Mouse (Mus musculus) NIH3T3 (cell line): ENCODE data around the gene Grid2.

Experiments used
- DNase-seq: peaks from one replicate; pipeline ENCODE4 v3.0.0-alpha.2; 2012; ENCODE audit warnings: low read depth

Grid2 gene

DNA sequence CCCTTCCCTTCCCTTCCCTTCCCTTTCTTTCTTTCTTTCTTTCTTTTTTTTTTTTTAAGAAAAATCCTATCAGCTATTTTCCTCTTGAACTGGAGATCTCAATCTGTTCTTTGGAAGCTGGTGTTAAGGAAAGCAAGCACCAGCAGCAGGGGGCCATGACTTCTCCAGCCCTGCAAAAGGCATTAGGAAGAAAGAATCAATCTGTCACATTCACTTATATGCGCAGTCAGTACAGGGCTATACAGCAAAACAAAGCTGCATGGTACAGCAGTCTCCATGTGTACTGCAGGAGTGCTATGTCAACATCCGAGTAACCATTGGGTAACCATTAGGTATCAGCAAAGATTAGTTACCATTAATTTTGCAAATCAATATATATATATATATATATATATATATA, 809.0 kb downstream of the Grid2 start:
- no peak for DNase-seq

DNA sequence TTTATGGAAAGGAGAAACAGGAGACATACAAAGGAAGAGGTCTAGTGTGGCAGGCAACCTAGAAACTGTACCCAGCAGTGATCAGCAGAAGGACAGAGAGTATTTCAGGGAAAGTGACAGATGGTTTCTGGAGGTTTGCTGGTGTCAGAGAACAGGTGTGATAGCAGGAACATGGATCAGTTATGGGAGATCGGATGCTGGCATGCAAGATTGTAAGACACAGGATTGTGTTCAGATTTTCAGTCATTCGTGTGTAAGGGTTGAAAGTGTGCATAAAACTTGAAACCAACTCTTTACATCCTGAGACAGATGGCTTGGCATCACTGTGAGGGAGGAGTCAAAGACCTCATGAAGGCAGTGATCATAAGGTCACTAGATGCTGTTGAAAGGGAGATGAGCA, 817.7 kb downstream of the Grid2 start:
- DNase-seq, result no peak

DNA sequence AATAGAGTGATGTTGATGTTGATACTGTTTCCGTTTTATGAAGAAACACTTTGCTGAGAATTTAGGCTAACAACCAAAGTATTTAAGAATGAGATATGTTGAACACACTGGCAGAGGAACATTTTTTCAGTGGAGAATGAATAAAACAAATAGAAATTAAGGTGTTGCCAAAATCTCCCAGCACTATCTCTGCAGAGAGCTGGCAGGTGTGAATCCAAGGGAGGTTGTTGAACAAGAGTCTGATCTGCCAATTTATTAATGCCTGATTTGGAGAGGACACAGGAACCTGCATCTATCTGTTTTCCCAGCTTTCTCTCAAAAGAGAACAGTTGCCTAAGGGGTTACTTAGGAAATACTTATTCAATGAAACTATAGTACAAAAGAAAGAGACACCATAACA, 822.2 kb downstream of the Grid2 start:
- DNase-seq, result no peak

DNA sequence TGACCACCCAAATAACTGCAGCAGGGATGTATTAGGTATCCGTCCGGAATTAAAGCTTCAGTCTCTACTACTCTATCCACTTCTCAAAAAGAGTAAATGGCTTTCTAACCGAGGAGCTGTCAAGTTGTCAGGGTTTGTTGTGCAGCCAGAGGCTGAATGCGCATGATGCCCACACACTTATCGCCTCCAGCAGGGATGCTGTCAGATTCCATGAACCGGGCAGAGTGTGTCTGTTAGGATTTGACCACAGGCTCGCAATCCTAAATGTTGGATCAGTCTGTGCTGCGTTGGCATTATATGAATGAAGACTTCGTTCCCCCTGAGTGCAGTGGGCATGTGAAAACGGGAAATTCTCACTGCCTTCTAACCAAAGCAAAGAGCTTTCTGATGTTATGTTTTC, 843.0 kb downstream of the Grid2 start:
- no peak for DNase-seq

DNA sequence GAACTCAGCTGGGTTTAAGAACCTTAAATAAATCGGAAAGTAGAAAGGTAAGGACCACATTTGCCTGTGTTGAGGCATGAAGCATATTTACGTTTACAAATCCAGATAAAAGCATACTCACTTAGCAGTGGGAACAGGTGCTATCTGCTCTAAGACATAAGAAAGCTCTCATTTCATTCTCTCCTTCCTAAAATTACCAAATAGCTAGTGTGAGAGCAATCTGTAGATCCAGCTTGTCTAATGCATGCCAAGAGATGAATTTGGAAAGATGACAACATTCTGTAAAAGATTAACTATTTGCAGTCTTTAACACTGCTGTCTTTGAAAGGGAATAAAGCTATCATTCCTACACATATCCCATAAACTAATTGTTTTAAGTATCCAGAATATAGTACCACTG, 858.9 kb downstream of the Grid2 start:
- no peak for DNase-seq

DNA sequence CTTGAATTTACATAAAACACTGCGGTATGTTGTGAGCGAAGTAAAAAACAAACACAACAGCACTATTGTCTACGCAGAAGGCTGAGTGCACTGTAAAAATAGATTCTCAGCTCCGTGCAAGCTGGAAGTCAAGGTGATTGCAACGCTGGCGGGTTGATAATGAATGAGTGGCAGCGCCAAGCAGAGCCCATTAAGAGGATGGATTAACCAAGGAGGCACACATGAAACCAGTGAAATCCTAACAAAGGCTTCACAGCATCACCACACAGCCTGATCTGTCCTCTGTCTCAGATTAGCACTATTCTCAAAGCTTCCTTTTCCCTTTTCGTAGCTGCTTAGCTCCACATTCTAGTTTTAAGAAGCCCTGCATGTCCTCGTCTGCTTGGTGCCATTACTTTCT, 880.6 kb downstream of the Grid2 start:
- DNase-seq, result no peak

DNA sequence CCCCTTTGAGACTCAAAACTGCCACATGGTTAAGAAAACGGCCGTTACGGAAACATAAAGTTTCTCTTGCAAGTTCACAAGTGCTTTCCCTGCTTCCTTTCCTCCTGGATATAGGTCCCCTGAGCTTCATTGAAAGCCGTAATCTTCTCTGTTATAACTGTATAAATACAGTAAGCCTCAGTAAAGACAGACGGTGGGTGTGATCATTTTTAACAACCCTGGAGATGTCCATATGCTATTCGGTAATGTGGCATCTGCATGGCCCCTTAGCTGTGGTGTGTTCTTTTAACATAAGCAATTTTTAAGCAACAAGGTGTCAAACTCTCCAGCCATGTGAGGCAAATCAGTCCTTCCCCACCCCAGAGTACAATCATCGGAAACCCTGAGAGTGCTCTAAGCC, 892.9 kb downstream of the Grid2 start:
- no peak for DNase-seq

DNA sequence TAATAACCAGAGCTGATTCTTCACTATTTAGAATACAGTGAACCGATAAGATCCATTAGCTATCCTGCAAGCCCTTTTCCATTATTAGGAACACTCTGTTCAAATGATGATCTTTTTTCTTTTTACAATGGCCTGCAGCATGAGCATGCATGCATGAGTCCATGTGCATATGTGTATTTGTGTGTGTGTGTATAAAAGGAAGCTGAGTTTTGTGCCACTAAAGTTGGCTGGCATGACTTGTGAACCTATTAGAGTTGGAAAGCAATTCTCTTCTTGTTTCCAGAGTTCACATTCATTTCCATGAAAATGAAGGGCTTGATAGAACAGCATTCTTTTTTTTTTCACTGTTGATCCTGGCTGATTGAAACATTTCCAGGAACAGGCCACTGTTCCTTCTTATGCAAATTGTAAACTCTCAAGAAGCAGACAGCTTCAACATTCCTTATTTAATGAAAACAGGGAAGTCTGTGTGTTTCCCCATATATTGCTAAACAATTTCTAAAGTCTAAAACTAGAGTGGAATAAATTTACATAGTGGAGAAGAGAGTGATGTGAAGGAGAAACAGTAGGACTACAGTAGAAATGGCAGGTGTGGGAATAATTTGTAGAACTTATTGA, 919.4 kb downstream of the Grid2 start:
- DNase-seq, result no peak

DNA sequence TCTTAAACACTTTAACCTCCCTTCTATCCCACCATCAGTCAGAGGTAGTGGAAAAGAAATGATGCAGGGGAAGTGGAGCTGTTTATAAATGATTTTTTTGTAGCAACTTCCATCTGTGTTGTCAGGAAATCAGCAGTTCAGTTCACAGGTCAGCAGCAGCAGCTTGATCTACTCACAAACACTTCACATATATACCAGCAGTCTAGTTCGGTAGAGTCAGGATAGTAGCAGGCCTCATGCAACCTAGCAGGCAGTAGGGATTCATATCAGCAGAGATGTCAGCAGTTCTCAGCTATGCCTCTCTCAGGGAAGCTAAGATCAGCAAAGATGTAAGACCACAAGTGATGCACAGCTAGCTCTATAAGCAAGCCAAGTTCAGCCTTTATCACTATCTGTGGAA, 938.0 kb downstream of the Grid2 start:
- DNase-seq, result no peak

DNA sequence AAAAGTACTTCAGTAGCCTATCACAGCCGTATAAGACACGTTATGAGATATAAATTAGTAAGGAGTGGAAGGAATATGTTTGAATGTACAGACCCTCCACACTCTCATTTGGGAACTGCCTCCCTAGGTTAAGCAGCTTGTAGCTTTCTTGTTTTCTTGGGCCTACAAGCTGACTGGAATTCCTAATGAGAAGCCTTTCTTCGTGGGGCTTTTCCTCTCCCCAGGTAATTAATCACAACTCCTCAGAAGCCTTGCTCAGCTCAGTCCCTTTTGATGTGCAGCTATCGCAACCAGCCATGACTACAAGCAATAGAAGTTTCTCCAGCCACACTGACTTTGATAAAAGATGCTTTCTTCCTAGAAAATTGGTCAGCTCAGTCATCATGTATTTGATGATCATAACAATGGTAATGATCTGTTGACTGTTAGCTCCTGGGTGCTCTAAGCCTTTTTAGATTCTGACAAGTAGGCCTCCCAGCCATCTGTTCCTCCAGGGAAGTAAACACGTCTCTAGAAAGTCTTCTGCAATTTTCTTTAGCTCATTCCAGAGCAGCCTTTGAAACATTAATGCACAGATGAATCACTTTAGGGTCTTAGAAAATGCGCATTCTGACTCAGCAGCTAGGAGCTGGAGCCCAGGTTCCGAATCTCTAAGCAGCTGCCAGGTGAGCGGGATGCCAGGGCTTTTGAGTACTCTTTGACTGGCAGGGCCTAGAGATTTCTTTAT, 946.9 kb downstream of the Grid2 start:
- DNase-seq, result no peak

DNA sequence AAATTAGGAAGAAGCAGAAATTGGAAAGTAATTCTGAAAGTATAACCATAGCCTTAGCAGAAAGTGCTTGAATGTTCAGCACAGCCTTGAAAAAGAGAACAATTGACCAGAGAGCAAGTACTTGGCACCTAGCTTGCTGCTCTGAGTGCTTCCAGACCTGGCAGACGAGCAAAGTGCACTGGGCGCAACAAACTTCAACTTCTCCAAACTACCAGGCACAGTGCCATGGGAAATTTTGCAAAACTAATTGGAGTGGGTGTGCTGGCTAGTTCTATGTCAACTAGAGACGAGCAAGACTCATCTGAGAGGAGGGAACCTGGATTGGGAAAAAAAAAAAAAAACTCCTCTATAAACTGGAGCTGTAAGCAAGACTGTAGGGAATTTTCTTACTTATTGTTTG, 980.7 kb downstream of the Grid2 start:
- DNase-seq, result no peak

DNA sequence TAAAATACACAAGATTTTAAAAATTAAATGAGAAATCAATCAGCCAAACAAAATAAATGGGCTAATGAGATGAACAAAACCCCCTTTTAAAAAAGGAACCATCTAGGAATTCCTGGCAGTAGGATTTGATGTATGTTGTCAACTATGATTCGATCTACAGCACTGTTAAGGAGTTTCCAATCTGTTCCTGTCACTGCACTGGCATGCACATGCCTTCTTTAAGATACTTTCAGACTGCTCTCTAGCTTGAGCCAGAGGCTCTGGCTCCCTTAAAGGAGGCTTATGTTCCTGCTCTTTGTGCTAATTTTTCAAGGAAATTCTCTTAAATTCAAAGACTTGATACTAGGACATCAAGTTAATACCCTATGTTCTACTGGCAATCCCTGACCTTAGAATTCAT, 984.9 kb downstream of the Grid2 start:
- no peak for DNase-seq

DNA sequence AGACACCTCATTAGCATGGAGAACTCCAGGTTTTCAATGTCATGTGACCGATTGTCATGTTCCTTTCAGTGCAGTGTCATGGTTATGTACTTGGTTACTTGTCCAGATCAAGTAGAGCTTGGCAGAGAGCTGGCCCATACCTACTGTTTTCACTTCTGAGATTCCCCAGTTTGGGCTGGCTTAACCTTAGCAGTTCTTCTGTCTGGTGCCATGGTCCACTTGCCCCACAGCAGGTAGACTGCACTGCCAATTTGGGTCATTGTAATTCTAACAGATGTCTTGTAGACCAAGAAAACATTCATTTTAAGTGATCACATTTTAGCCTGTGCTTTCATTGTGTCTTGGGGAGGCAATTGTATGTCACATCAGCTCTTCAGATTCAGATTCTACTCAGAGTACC, 990.3 kb downstream of the Grid2 start:
- DNase-seq, result no peak

DNA sequence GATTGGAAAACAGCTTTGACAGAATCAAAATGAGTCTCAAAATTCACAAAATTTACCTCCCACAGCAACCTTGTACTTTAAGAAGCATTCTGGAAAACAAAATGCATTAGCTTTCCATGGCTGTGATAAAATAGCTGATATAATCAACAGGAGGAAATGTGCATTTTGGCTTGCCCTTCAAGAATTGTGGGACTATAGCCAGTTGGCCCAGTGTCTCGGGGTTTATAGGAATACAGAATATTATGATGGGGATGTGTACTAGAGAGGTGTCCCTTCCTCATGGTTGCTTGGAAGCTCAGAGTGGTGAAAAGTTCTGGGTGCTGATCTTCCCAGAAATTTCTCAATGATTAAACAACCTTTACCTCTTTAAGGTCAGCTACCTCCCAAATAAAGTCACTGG, 995.4 kb downstream of the Grid2 start:
- no peak for DNase-seq

DNA sequence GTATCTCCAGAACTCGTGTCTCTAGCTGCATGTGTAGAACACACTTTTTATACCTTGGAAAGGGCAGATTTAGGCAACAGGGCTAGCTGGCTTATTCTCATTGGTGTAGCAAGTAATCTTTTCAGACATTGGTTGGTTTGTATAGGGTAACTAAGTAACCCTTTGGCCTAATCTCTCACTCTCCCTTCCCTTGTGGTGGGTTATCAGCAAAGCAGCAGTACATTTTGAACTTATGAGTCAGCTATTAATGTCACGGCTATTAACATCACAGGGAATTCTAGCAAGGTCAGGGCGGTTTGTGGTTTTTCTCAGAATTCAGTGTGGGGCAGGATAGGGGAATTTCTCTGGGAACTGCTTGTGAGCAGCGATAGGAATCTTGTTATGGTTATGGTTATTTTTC, 1007.8 kb downstream of the Grid2 start:
- DNase-seq, result no peak

DNA sequence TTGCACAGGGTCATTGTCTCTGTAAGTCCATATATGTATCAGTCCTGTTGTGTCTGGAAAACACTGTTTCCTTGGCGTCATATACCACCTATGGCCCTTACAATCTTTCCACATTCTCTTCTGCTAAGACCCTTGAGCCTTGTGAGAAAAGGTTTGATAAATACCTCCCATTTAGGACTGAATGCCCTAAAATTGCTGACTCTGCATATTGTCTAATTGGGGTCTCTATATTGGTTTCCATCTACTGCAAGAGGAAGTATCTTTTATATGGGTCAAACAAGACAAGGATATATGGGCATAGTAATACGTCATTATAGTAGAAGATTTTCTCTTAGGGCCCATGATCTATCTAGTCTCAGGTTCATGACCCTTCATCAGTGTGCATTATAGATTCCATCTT, 1008.5 kb downstream of the Grid2 start:
- no peak for DNase-seq

DNA sequence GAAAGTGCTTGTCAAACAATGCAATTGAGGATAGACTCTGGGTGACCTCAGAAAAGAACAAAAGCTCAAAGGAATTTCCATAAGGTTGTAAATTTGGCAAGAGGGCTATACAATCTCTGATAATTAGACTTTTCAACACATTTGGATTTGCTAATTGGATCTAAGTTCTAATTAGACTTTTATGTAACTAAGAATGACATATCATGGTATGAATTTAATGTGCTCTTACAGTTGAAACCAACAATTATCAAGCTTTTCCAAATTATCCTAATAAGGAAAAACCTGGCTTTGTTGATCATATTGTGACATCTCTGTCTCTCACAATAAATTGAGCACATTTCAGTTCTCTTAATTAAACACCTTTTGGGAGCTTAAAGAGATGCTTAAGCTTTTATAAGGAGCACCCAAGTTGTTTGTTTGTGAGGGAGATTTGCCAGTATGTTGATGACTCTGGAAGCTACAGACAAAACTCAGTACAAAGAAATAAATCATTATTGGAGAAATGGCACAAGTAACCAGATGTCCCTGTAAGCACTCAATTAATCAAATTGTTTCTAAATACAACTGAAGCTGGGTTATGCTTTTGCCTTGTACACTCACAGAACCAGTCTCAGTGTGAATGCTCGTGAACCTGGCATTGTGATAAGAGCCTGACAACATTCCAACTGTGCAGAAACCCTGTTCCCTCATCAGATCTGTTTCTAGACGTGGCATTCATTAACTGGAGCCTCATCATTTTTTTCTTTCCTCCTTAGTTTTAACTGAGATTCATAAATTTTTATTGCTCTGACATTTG, 1018.8 kb downstream of the Grid2 start:
- DNase-seq, result no peak

DNA sequence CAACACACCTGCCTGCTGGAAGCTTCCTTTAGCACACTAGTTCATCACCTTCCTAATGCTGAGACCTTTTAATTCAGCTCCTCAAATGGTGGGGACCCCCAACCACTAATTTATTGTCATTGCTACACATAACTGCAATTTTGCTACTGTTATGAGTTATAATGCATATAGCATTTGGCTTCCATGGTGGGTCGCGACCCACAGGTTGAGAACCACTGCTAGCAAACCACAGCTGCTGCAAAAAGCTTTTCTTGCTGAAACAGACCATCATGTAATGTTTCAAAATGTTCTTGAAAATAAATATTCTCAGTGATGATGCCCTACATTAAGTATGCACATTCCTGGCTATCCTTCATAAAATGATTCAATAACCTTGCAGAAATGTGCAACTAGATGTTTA, 1024.3 kb downstream of the Grid2 start:
- DNase-seq, result no peak

DNA sequence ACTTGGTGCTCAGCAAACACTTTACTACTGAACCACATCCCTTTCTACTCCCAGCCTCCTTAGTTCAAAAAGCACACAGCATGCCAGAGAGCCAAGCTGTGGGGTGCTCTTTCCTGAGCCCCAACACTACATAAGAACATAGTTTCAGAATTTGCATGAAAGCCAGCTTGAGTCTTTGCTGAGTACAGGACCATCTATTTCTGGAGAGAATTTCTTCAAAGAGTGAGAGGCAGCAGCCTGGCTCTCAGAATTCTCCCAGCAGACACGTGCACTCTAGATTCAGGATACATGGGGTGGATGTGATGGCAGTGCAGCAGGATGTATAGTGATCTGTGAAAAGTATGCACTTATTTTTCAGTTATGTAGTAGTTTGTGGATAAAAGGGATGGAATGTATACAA, 1038.1 kb downstream of the Grid2 start:
- DNase-seq, result no peak

DNA sequence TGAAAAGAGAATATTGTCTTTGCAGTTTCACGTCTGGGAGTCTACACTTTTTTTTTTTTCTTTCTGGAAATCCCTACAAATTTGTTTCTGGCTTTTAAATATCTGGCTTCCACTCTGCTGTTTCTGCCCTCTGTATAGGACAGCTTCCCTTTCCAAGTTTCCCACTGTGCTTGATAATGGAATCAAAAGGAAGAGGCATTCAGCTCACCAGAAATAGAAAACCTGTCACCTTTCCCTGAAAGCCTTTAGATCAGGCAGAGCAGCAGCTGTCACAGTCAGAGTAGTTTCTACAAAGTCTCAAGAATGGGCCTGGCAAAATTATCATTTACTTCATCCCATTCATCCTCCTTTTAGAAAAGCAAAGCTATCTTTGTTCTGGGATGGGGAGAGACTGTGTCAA, 1042.0 kb downstream of the Grid2 start:
- no peak for DNase-seq

DNA sequence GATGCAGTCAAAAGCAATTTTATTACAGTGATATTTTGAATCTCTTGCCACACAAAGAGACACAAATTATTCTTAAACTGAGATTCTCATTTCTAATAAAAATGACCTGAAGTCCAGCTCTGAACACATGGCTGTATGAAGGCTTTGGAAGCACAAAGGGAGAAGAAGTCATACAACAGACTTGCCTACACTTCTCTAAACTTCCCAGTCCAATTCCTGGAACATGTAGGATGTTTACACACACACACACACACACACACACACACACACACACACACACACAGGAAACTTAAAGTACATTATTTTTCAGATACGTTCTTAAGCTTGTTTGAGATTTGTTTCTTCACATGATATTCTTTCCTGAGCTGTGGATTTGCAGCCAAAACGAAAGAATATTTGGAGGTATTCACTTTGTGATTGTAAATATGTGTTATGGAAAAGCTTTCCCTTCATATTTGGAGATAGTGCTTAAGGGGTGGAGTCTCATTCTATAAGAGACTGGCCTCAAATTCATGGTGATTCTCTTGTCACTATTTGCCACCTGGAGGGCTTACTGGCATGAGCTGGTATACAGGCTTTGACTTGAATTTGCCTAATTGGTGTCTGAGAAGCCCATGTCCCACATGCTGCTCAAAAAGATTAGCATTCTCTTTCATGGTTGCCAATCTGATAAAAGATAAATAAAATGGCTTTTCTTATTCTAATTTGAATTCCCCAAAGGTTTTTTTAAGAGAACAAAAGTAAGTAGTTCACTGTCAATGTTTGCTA, 1049.2 kb downstream of the Grid2 start:
- DNase-seq, result no peak

DNA sequence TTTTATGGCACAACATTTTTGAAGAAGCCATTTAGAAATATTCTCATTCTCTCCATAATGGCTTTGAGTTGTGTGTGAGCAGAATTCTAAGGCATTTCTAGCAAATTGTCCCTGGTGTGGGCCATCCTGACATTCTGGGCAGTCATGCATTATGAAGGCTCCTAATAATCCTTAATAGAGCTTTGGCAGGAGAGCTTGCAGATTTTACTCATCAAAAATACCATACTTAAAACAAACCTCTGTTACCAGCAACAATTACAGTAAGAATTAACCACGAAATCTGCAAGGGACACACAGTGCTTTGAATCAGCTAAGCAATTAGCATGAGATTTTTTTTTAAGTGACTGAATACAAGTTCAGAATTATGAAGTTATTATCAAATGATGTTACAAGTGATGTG, 1053.0 kb downstream of the Grid2 start:
- DNase-seq, result no peak

DNA sequence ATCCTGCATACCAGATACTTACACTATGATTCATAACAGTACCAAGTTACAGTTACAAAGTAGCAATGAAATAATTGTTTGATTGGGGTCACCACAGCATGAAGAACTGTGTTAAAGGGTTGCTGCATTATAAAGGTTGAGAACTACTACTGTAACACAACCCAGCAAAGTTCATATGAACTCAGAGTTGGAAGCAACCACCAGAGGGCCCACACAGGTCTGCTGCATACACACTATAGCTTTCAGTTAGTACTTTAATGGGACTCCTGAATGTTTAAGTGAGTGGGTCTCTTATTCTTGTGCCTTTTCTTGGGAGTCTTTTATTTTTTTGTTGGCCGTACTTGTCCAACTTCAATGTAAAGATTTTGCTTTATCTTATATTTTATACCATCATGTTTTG, 1057.5 kb downstream of the Grid2 start:
- no peak for DNase-seq
